Mouse (Mus musculus) MEL (cell line): Measurements from ENCODE around the gene Polr1d.

Experiments used
- CTCF ChIP-seq, 3 experiments: IDR thresholded peaks in 2 of 3; conservative IDR thresholded peaks in 1 of 3; 2 replicates each; pipeline ENCODE4 v1.5.1; 2011 to 2012; ENCODE audit warnings: low read length in 3 of 3, low read depth in 2 of 3, mild to moderate bottlenecking in 2 of 3, improper control_type of control experiment in 1 of 3, inconsistent platforms in 1 of 3, mixed read lengths in 1 of 3, moderate library complexity in 1 of 3; ENCODE audit not compliant: control insufficient read depth in 1 of 3, insufficient read depth in 1 of 3, poor library complexity in 1 of 3, severe bottlenecking in 1 of 3
- E2F4 ChIP-seq: IDR thresholded peaks from 2 replicates; pipeline ENCODE4 v1.6.1; 2011; ENCODE audit warnings: low read depth, low read length, improper control_type of control experiment, borderline replicate concordance
- GATA1 ChIP-seq: IDR thresholded peaks from 2 replicates; pipeline ENCODE4 v1.6.1; 2011; ENCODE audit warnings: low read depth, low read length, improper control_type of control experiment
- MAX ChIP-seq: IDR thresholded peaks from 2 replicates; pipeline ENCODE4 v1.6.1; 2011; ENCODE audit warnings: low read length, improper control_type of control experiment
- MAZ ChIP-seq: IDR thresholded peaks from 2 replicates; pipeline ENCODE4 v1.6.1; 2012; ENCODE audit warnings: low read depth, mild to moderate bottlenecking, inconsistent platforms, low read length, improper control_type of control experiment
- MEF2A ChIP-seq: IDR thresholded peaks from 2 replicates; pipeline ENCODE4 v1.6.1; 2014; ENCODE audit warnings: low read depth, mild to moderate bottlenecking, inconsistent platforms, low read length, improper control_type of control experiment; ENCODE audit not compliant: poor library complexity, insufficient replicate concordance, severe bottlenecking; ENCODE audit errors: extremely low read depth
- POLR2A ChIP-seq, 2 experiments: IDR thresholded peaks; 2 replicates each; pipeline ENCODE4 v1.6.1; 2011 to 2012; ENCODE audit warnings: low read length in 2 of 2, mild to moderate bottlenecking in 2 of 2, control low read depth in 1 of 2, improper control_type of control experiment in 1 of 2, low read depth in 1 of 2, moderate library complexity in 1 of 2; ENCODE audit not compliant: control insufficient read depth in 1 of 2, insufficient read depth in 1 of 2, poor library complexity in 1 of 2
- POLR2AphosphoS2 ChIP-seq: IDR thresholded peaks from 2 replicates; pipeline ENCODE4 v1.6.1; 2011; ENCODE audit warnings: low read length, improper control_type of control experiment
- TBP ChIP-seq: IDR thresholded peaks from 2 replicates; pipeline ENCODE4 v1.8.0; 2011; ENCODE audit warnings: low read depth, low read length, improper control_type of control experiment
- UBTF ChIP-seq: IDR thresholded peaks from 2 replicates; pipeline ENCODE4 v1.6.1; 2012; ENCODE audit warnings: low read depth, mild to moderate bottlenecking, inconsistent platforms, low read length, improper control_type of control experiment, moderate library complexity, borderline replicate concordance; ENCODE audit not compliant: insufficient read depth

DNA sequence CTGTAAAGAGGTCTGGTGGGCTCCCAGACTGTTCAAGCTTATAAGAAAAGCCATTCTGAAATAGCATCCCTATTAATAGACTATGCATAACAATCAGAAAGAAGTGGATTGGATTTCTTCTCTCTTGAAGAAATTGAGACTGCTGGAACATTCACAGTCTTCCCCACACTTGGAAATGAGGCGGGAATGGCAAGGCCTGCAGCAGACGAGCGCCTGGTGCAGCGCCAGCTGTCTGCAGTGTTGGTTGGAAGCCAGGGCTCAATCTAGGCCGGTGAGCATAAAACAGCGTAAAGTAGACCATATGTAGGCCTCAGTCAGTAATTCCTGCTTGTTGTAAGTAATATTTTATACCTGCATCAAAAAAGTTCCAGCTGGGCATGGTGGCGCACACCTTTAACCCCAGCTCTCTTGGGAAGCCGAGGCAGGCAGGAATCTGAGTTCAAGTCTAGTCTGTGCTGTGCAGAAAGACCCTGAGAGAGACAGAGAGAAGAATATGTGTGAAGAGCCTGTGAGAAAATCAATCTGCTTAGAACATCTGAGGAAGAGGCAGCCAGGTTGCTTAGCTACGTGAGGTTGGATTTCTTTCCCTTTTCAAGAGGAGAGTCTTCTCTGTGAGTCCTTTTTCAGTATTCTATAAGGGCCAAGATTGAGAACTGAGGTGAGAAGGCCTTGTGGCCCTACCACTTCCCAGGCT is 8.5 kb downstream of the Polr1d start:
- TF ChIP-seq MAX (no peak), E2F4 (no peak), CTCF (IDR thresholded peaks at IDR 0.05 in 2 of 3, conservative IDR thresholded peaks at IDR 0.05 in 1 of 3; ENCODE audit: control insufficient read depth in 1 of 3, insufficient read depth in 1 of 3, low read depth in 2 of 3, low read length in 3 of 3, poor library complexity in 1 of 3, severe bottlenecking in 1 of 3) (no peak), POLR2AphosphoS2 (no peak), MAZ (no peak), TBP (no peak), POLR2A (IDR thresholded peaks at IDR 0.05; ENCODE audit: control insufficient read depth in 1 of 2, insufficient read depth in 1 of 2, low read depth in 1 of 2, low read length in 2 of 2, poor library complexity in 1 of 2) (no peak), MEF2A (no peak), GATA1 (no peak), UBTF (no peak)
